Mouse (Mus musculus): Measurements from ENCODE around the gene Ckap2l.

Gene Ckap2l

GRCm38 (mm10) chr2:129234731-129235130, 62.3 kb downstream of the Ckap2l start:
- DNase-seq (ENCODE audit: low spot score), result no peak

- DNase-seq (ENCODE audit: low spot score), result peak; percentile 71
These were observed 63.1 kb downstream of the Ckap2l start for GRCm38 (mm10) chr2:129233803-129234477.

- DNase-seq (ENCODE audit: low spot score), result no peak
These were observed 63.8 kb downstream of the Ckap2l start for GRCm38 (mm10) chr2:129233218-129233617.

- DNase-seq (ENCODE audit: low spot score), result no peak
These were observed 64.5 kb downstream of the Ckap2l start for GRCm38 (mm10) chr2:129232484-129232883.

GRCm38 (mm10) chr2:129232023-129232422, 65.0 kb downstream of the Ckap2l start:
- no peak for DNase-seq (ENCODE audit: low spot score)

- no peak for DNase-seq (ENCODE audit: low spot score)
These were observed 67.7 kb downstream of the Ckap2l start for GRCm38 (mm10) chr2:129229316-129229715.

- no peak for DNase-seq (ENCODE audit: low spot score)
These were observed 68.4 kb downstream of the Ckap2l start for GRCm38 (mm10) chr2:129228571-129228970.

- peak; percentile 89 for DNase-seq (ENCODE audit: low spot score)
These were observed 69.3 kb downstream of the Ckap2l start for GRCm38 (mm10) chr2:129227709-129228108.

- no peak for DNase-seq (ENCODE audit: low spot score)
These were observed 69.9 kb downstream of the Ckap2l start for GRCm38 (mm10) chr2:129227011-129227529.

- DNase-seq (ENCODE audit: low spot score), result peak; percentile 93
These were observed 70.6 kb downstream of the Ckap2l start for GRCm38 (mm10) chr2:129226296-129226851.

GRCm38 (mm10) chr2:129225251-129225819, 71.7 kb downstream of the Ckap2l start:
- DNase-seq (ENCODE audit: low spot score), result no peak

- DNase-seq (ENCODE audit: low spot score), result no peak
These were observed 72.8 kb downstream of the Ckap2l start for GRCm38 (mm10) chr2:129224178-129224577.

- no peak for DNase-seq (ENCODE audit: low spot score)
These were observed 75.8 kb downstream of the Ckap2l start for GRCm38 (mm10) chr2:129221097-129221632.

GRCm38 (mm10) chr2:129218537-129219105, 78.4 kb downstream of the Ckap2l start:
- no peak for DNase-seq (ENCODE audit: low spot score)
